Mouse (Mus musculus) forebrain, embryonic 16.5 days (tissue): ENCODE measurements at regions not wholly inside any gene's neighbourhood (a gene's known extent, or its start where the extent isn't known, plus 50 kb on each side); places are given as distances from the start of the nearest gene placed in this dataset.

ENCODE experiments used
- ATAC-seq: fragments of 200-750 bp; cut with Nextera tagmentation; 2 replicates; pipeline ENCODE4 v1.8.0; 2017; ENCODE audit warnings: mild to moderate bottlenecking, moderate library complexity
- H3K27ac ChIP-seq: fragments of 300-500 bp; sonication (generic); 2 replicates; pipeline ENCODE4 v1.5.1; 2014; ENCODE audit warnings: low read length, control low read depth
- H3K27me3 ChIP-seq: fragments of 300-500 bp; sonication (generic); replicated peaks from 2 replicates; pipeline ENCODE4 v1.6.1; 2014; ENCODE audit warnings: low read length; ENCODE audit not compliant: control insufficient read depth, insufficient read depth
- H3K36me3 ChIP-seq: fragments of 300-500 bp; sonication (generic); 2 replicates; pipeline ENCODE4 v1.6.1; 2014; ENCODE audit not compliant: control insufficient read depth, insufficient read depth
- H3K4me1 ChIP-seq: fragments of 300-500 bp; sonication (generic); replicated peaks from 2 replicates; pipeline ENCODE4 v1.6.1; 2014; ENCODE audit warnings: low read length; ENCODE audit not compliant: control insufficient read depth, insufficient read depth
- H3K4me2 ChIP-seq: fragments of 300-500 bp; sonication (generic); 2 replicates; pipeline ENCODE4 v1.6.1; 2014; ENCODE audit warnings: mild to moderate bottlenecking, low read length, control low read depth
- H3K4me3 ChIP-seq: fragments of 300-500 bp; sonication (generic); replicated peaks from 2 replicates; pipeline ENCODE4 v1.5.1; 2014; ENCODE audit warnings: mild to moderate bottlenecking, low read length, control low read depth
- H3K9ac ChIP-seq: fragments of 300-500 bp; sonication (generic); replicated peaks from 2 replicates; pipeline ENCODE4 v1.6.1; 2014; ENCODE audit warnings: low read depth, low read length, control low read depth
- H3K9me3 ChIP-seq: fragments of 300-500 bp; sonication (generic); 2 replicates; pipeline ENCODE4 v1.6.1; 2016; ENCODE audit warnings: low read length; ENCODE audit not compliant: control insufficient read depth
- WGBS: fragments of 180-500 bp; shearing (Covaris S2); extraction: QIAGEN DNeasy Blood & Tissue Kit; methylation state at CpG from one replicate; pipeline ENCODE4 v1.1.7; 2014; 5-methylcytosine and 5-hydroxymethylcytosine counted together

- H3K36me3 ChIP-seq: no peaks in the 10 kb centered on the region
- H3K9ac ChIP-seq: no peak overlapping the region
- no peaks in the 10 kb centered on the region for H3K9me3 ChIP-seq
- ATAC-seq: peak; percentile 87
- H3K27ac ChIP-seq: peak overlapping the region; percentile 43; the same call in 1 of the 2 replicates
- WGBS: 13% methylated on average over 3 of the region's 3 CpGs
- H3K4me1 ChIP-seq: peaks cover 9% of the 10 kb centered on the region
- H3K4me2 ChIP-seq: peak overlapping the region; percentile 8; the same call in 1 of the 2 replicates
- H3K4me3 ChIP-seq: no peak overlapping the region
- H3K27me3 ChIP-seq: no peaks in the 10 kb centered on the region
These were observed 470.8 kb upstream of the Map3k7 start for GRCm38 (mm10) chr4:31493087-31493511.

GRCm38 (mm10) chr4:31499888-31500287 lies 464.0 kb upstream of the Map3k7 start:
- Histone ChIP-seq H3K36me3 (no peaks in the 10 kb centered on the region), H3K4me2 (no peak overlapping the region), H3K4me3 (no peak overlapping the region), H3K9ac (no peak overlapping the region), H3K27me3 (no peaks in the 10 kb centered on the region), H3K9me3 (no peaks in the 10 kb centered on the region), H3K27ac (no peak overlapping the region), H3K4me1 (no peaks in the 10 kb centered on the region)
- no peak for ATAC-seq
- 96% methylated on average over 2 of the region's 2 CpGs for WGBS

- H3K4me2 ChIP-seq: no peak overlapping the region
- WGBS: 76% methylated on average over 4 of the region's 4 CpGs
- ATAC-seq: no peak
- no peaks in the 10 kb centered on the region for H3K36me3 ChIP-seq
- H3K9me3 ChIP-seq: no peaks in the 10 kb centered on the region
- no peak overlapping the region for H3K4me3 ChIP-seq
- no peak overlapping the region for H3K9ac ChIP-seq
- H3K4me1 ChIP-seq: no peaks in the 10 kb centered on the region
- no peaks in the 10 kb centered on the region for H3K27me3 ChIP-seq
- H3K27ac ChIP-seq: no peak overlapping the region
These were observed 463.5 kb upstream of the Map3k7 start for GRCm38 (mm10) chr4:31500432-31500831.

GRCm38 (mm10) chr4:31525638-31526207 lies 438.2 kb upstream of the Map3k7 start:
- H3K27ac ChIP-seq: peak overlapping the region; percentile 34; the same call in 1 of the 2 replicates

GRCm38 (mm10) chr4:31536811-31537210 lies 427.1 kb upstream of the Map3k7 start:
- Histone ChIP-seq H3K4me2 (no peak overlapping the region), H3K27me3 (no peaks in the 10 kb centered on the region), H3K9ac (no peak overlapping the region), H3K4me1 (no peaks in the 10 kb centered on the region), H3K36me3 (no peaks in the 10 kb centered on the region), H3K9me3 (no peaks in the 10 kb centered on the region), H3K4me3 (no peak overlapping the region), H3K27ac (no peak overlapping the region)
- WGBS: 76% methylated on average over 1 of the region's 1 CpGs
- no peak for ATAC-seq

More at GRCm38 (mm10) chr4:31525638-31526207, 438.2 kb upstream of the Map3k7 start:
- H3K4me3 ChIP-seq: no peak overlapping the region
- peak; percentile 78 for ATAC-seq
- 14% methylated on average over 4 of the region's 4 CpGs for WGBS
- no peaks in the 10 kb centered on the region for H3K27me3 ChIP-seq
- no peaks in the 10 kb centered on the region for H3K9me3 ChIP-seq
- no peak overlapping the region for H3K9ac ChIP-seq
- H3K4me1 ChIP-seq: peaks cover 7% of the 10 kb centered on the region
- H3K4me2 ChIP-seq: no peak overlapping the region
- H3K36me3 ChIP-seq: no peaks in the 10 kb centered on the region

GRCm38 (mm10) chr4:31553780-31554394 lies 410.0 kb upstream of the Map3k7 start:
- Histone ChIP-seq H3K4me3 (no peak overlapping the region), H3K27me3 (no peaks in the 10 kb centered on the region), H3K27ac (no peak overlapping the region), H3K36me3 (no peaks in the 10 kb centered on the region), H3K4me1 (no peaks in the 10 kb centered on the region), H3K9me3 (no peaks in the 10 kb centered on the region), H3K9ac (no peak overlapping the region), H3K4me2 (no peak overlapping the region)
- no peak for ATAC-seq
- WGBS: 88% methylated on average over 16 of the region's 16 CpGs

GRCm38 (mm10) chr4:31555077-31555476 lies 408.8 kb upstream of the Map3k7 start:
- no peaks in the 10 kb centered on the region for H3K27me3 ChIP-seq
- no peak for ATAC-seq
- 86% methylated on average over 1 of the region's 1 CpGs for WGBS
- no peak overlapping the region for H3K9ac ChIP-seq
- H3K4me1 ChIP-seq: no peaks in the 10 kb centered on the region; the same call in 1 of the 2 replicates
- no peaks in the 10 kb centered on the region for H3K9me3 ChIP-seq
- H3K4me2 ChIP-seq: no peak overlapping the region
- H3K36me3 ChIP-seq: no peaks in the 10 kb centered on the region
- no peak overlapping the region for H3K4me3 ChIP-seq
- no peak overlapping the region for H3K27ac ChIP-seq

- no peak for ATAC-seq
- Histone ChIP-seq H3K4me1 (peaks cover 2% of the 10 kb centered on the region), H3K36me3 (no peaks in the 10 kb centered on the region), H3K4me2 (no peak overlapping the region), H3K9ac (no peak overlapping the region), H3K9me3 (no peaks in the 10 kb centered on the region), H3K27me3 (no peaks in the 10 kb centered on the region), H3K4me3 (no peak overlapping the region), H3K27ac (no peak overlapping the region)
- 73% methylated on average over 7 of the region's 7 CpGs for WGBS
These were observed 406.6 kb upstream of the Map3k7 start for GRCm38 (mm10) chr4:31557261-31557660.

- H3K4me2 ChIP-seq: no peak overlapping the region
- no peak overlapping the region for H3K27ac ChIP-seq
- no peaks in the 10 kb centered on the region for H3K9me3 ChIP-seq
- H3K36me3 ChIP-seq: no peaks in the 10 kb centered on the region
- no peak overlapping the region for H3K4me3 ChIP-seq
- peak; percentile 57; the same call in 1 of the 2 replicates for ATAC-seq
- H3K27me3 ChIP-seq: no peaks in the 10 kb centered on the region
- WGBS: 23% methylated on average over 4 of the region's 4 CpGs
- peaks cover 2% of the 10 kb centered on the region for H3K4me1 ChIP-seq
- H3K9ac ChIP-seq: no peak overlapping the region
These were observed 403.6 kb upstream of the Map3k7 start for GRCm38 (mm10) chr4:31560305-31560704.
